Comparison of ENCODE assay signal across 17 mouse cellular contexts in the genomic region with DNA sequence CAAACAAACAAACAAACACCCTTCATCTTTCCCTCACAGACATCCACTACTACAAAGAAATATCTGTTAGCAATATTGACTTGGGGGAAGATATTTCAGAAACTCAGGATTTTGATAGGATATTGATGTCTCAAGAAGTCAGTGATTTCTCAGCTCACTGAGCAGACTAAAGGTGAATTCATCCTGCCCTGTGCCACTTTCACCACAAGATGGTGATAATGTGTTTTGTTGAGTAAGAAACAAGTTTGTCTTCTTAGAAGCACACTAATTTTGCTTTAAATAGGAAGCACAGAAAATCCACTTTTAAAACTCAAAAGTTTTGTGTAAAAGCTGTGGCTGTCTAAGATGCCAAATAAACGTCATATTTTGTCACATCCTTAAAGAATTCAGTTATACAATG.
DNase-seq lines count a peak whose midpoint lies in the region; ATAC-seq and TF ChIP-seq lines count a peak whose summit lies in the region.
"Had no signal": no experiment of that assay in that cellular context is flagged by ENCODE, and none has a peak within 500 bp of the region (broad histone marks: within the 10 kb centered on the region; RNA-seq: fewer than 3 reads in every experiment).

No protein-coding gene starts in this region.

- H3K9me3 ChIP-seq in hindbrain, postnatal 0 days (ENCODE audit: low read length): no peaks in the 10 kb centered on the region
- H3K9me3 ChIP-seq in hindbrain, embryonic 10.5 days: peaks cover 39% of the 10 kb centered on the region; the same call in 1 of the 2 replicates
- H3K9me3 ChIP-seq in midbrain, postnatal 0 days (ENCODE audit: low read length): peaks cover 7% of the 10 kb centered on the region; the same call in 1 of the 2 replicates
- H3K9me3 ChIP-seq in midbrain, embryonic 15.5 days: 0 out of 2 replicates have a peak, but pooled peaks cover 5% of the 10 kb centered on the region
- no peaks in the 10 kb centered on the region for H3K9me3 ChIP-seq in stomach, postnatal 0 days (ENCODE audit: control insufficient read depth, low read length)
- H3K9me3 ChIP-seq: intestine, embryonic 15.5 days had no signal

- TF ChIP-seq EP300 in stomach, postnatal 0 days (optimal IDR thresholded peaks at IDR 0.05): no peak

- H3K4me3 ChIP-seq in hindbrain, postnatal 0 days (ENCODE audit: low read length): no peak overlapping the region
- no peak overlapping the region for H3K4me3 ChIP-seq in hindbrain, embryonic 10.5 days
- no peak overlapping the region for H3K4me3 ChIP-seq in midbrain, postnatal 0 days (ENCODE audit: low read depth, low read length)
- no peak overlapping the region for H3K4me3 ChIP-seq in midbrain, embryonic 15.5 days
- H3K4me3 ChIP-seq in stomach, postnatal 0 days (ENCODE audit: low read depth, low read length): no peak overlapping the region
- H3K4me3 ChIP-seq: erythroblast, embryonic 14.5 days; heart, embryonic 13.5 days; intestine, embryonic 15.5 days; limb, embryonic 13.5 days; midbrain, embryonic 10.5 days had no signal

- no peak overlapping the region for H3K27ac ChIP-seq in hindbrain, postnatal 0 days
- no peak overlapping the region for H3K27ac ChIP-seq in hindbrain, embryonic 10.5 days
- no peak overlapping the region for H3K27ac ChIP-seq in midbrain, postnatal 0 days (ENCODE audit: low read depth, low read length)
- no peak overlapping the region for H3K27ac ChIP-seq in midbrain, embryonic 15.5 days
- H3K27ac ChIP-seq in stomach, postnatal 0 days (replicated peaks): no peak overlapping the region
- H3K27ac ChIP-seq: heart, embryonic 13.5 days; intestine, embryonic 15.5 days; limb, embryonic 13.5 days; midbrain, embryonic 10.5 days had no signal

- H3K9ac ChIP-seq in hindbrain, postnatal 0 days (replicated peaks; ENCODE audit: low read length): no peak overlapping the region
- no peak overlapping the region for H3K9ac ChIP-seq in midbrain, postnatal 0 days (replicated peaks; ENCODE audit: low read length, poor library complexity, severe bottlenecking)
- H3K9ac ChIP-seq in midbrain, embryonic 15.5 days: no peak overlapping the region
- no peak overlapping the region for H3K9ac ChIP-seq in stomach, postnatal 0 days (ENCODE audit: low read length)
- H3K9ac ChIP-seq: heart, embryonic 13.5 days; intestine, embryonic 15.5 days; limb, embryonic 13.5 days had no signal

- ATAC-seq in hindbrain, postnatal 0 days: no peak
- ATAC-seq in midbrain, postnatal 0 days (ENCODE audit: low FRiP score): no peak
- ATAC-seq in midbrain, embryonic 15.5 days (replicated peaks): no peak
- ATAC-seq in stomach, postnatal 0 days (ENCODE audit: low FRiP score, low TSS enrichment): no peak
- ATAC-seq: CD4-positive, CD25-positive, alpha-beta regulatory T cell, adult 4 months; intestine, embryonic 15.5 days had no signal

- no peaks in the 10 kb centered on the region for H3K27me3 ChIP-seq in hindbrain, postnatal 0 days (ENCODE audit: insufficient read depth, low read length)
- H3K27me3 ChIP-seq in hindbrain, embryonic 10.5 days (ENCODE audit: insufficient read depth, poor library complexity, severe bottlenecking): no peaks in the 10 kb centered on the region
- H3K27me3 ChIP-seq in midbrain, postnatal 0 days (ENCODE audit: insufficient read depth, low read length): no peaks in the 10 kb centered on the region
- no peaks in the 10 kb centered on the region for H3K27me3 ChIP-seq in midbrain, embryonic 15.5 days (replicated peaks)
- no peaks in the 10 kb centered on the region for H3K27me3 ChIP-seq in stomach, postnatal 0 days (ENCODE audit: control insufficient read depth, insufficient read depth, low read length)
- H3K27me3 ChIP-seq: heart, embryonic 13.5 days; intestine, embryonic 15.5 days; limb, embryonic 13.5 days had no signal

- no peak overlapping the region for H3K4me2 ChIP-seq in hindbrain, postnatal 0 days (ENCODE audit: low read depth, low read length)
- no peak overlapping the region for H3K4me2 ChIP-seq in midbrain, postnatal 0 days (ENCODE audit: low read depth, low read length, poor library complexity, severe bottlenecking)
- H3K4me2 ChIP-seq in midbrain, embryonic 15.5 days: no peak overlapping the region
- H3K4me2 ChIP-seq in stomach, postnatal 0 days (replicated peaks; ENCODE audit: low read depth): no peak overlapping the region
- H3K4me2 ChIP-seq: heart, embryonic 13.5 days; intestine, embryonic 15.5 days; limb, embryonic 13.5 days had no signal

- no peaks in the 10 kb centered on the region for H3K4me1 ChIP-seq in hindbrain, postnatal 0 days (ENCODE audit: insufficient read depth, low read length)
- H3K4me1 ChIP-seq in hindbrain, embryonic 10.5 days (replicated peaks): no peaks in the 10 kb centered on the region
- no peaks in the 10 kb centered on the region for H3K4me1 ChIP-seq in midbrain, postnatal 0 days (ENCODE audit: insufficient read depth, low read length)
- H3K4me1 ChIP-seq in midbrain, embryonic 15.5 days: no peaks in the 10 kb centered on the region
- H3K4me1 ChIP-seq in stomach, postnatal 0 days (replicated peaks; ENCODE audit: control insufficient read depth, insufficient read depth): no peaks in the 10 kb centered on the region
- H3K4me1 ChIP-seq: heart, embryonic 13.5 days; intestine, embryonic 15.5 days; limb, embryonic 13.5 days; midbrain, embryonic 10.5 days had no signal

- peak; percentile 52 for TF ChIP-seq CTCF in hindbrain, postnatal 0 days (IDR thresholded peaks at IDR 0.05; ENCODE audit: low read depth)
- TF ChIP-seq CTCF in midbrain, postnatal 0 days (IDR thresholded peaks at IDR 0.05): peak; percentile 67
- peak; percentile 26 for TF ChIP-seq CTCF in stomach, postnatal 0 days (IDR thresholded peaks at IDR 0.05; ENCODE audit: low read depth)

- WGBS in hindbrain, postnatal 0 days: 42% methylated on average over 1 of the region's 1 CpGs
- 56% methylated on average over 1 of the region's 1 CpGs for WGBS in hindbrain, embryonic 10.5 days
- 22% methylated on average over 1 of the region's 1 CpGs for WGBS in midbrain, postnatal 0 days
- 33% methylated on average over 1 of the region's 1 CpGs for WGBS in midbrain, embryonic 15.5 days
- 35% methylated on average over 1 of the region's 1 CpGs for WGBS in stomach, postnatal 0 days

- peak; percentile 39 for DNase-seq in hindbrain, postnatal 0 days (ENCODE audit: low spot score)
- DNase-seq in hindbrain, embryonic 10.5 days (ENCODE audit: low spot score): no peak
- peak; percentile 28 for DNase-seq in midbrain, postnatal 0 days (ENCODE audit: low spot score)
- DNase-seq in NIH3T3 (ENCODE audit: low read depth): peak; percentile 8
- no peak for DNase-seq in stomach, postnatal 0 days (ENCODE audit: low spot score)
- DNase-seq in cerebellum, postnatal 25 days: no peak
- DNase-seq: cerebellum, adult 2 months; lung, postnatal 14 days; right cerebral cortex, postnatal 4 days; thymus, adult 2 months had no signal

- H3K36me3 ChIP-seq in hindbrain, postnatal 0 days (ENCODE audit: insufficient read depth, low read length): no peaks in the 10 kb centered on the region
- H3K36me3 ChIP-seq in hindbrain, embryonic 10.5 days: no peaks in the 10 kb centered on the region
- H3K36me3 ChIP-seq in midbrain, postnatal 0 days (ENCODE audit: insufficient read depth, low read length): no peaks in the 10 kb centered on the region
- no peaks in the 10 kb centered on the region for H3K36me3 ChIP-seq in midbrain, embryonic 15.5 days (replicated peaks)
- H3K36me3 ChIP-seq in stomach, postnatal 0 days (ENCODE audit: control insufficient read depth, insufficient read depth, low read length): no peaks in the 10 kb centered on the region
- H3K36me3 ChIP-seq: heart, embryonic 13.5 days; intestine, embryonic 15.5 days; limb, embryonic 13.5 days; midbrain, embryonic 10.5 days had no signal

Comparison
In these comparisons a context has a peak if more than half of its experiments do, and no peak if none do; other contexts are left out.
1. DNase-seq: peak in hindbrain, postnatal 0 days (single experiment), midbrain, postnatal 0 days (single experiment) and NIH3T3 (single experiment); none in hindbrain, embryonic 10.5 days (single experiment), stomach, postnatal 0 days (single experiment) and cerebellum, postnatal 25 days (0 of 2).
2. Peak in every context shown above with its lines, with median percentiles within 50 percentile points of each other: CTCF ChIP-seq.